Mouse (Mus musculus) lung, embryonic 16.5 days (tissue): ENCODE measurements around the gene Hbq1a. TPM values are rescaled to one million over a fixed set of nuclear protein-coding genes. Genes with fewer than 3 reads are reported as not detected.
"Not testable (repeated sequence)": the region's sequence is repeated elsewhere in the genome, so short reads cannot be mapped to it uniquely, and the experiment has no call there.

Experiments used
- ATAC-seq: fragments of 200-750 bp; cut with Nextera tagmentation; 2 replicates; pipeline ENCODE4 v1.8.0; 2017; ENCODE audit warnings: low read depth, mild to moderate bottlenecking, moderate library complexity
- H3K27ac ChIP-seq: fragments of 300-500 bp; sonication (generic); 2 replicates; pipeline ENCODE4 v1.5.1; 2014; ENCODE audit warnings: mild to moderate bottlenecking, control low read depth, low read length
- H3K27me3 ChIP-seq: fragments of 300-500 bp; sonication (generic); 2 replicates; pipeline ENCODE4 v1.6.1; 2014; ENCODE audit warnings: low read depth, low read length, mixed read lengths; ENCODE audit not compliant: control insufficient read depth, insufficient read depth
- H3K36me3 ChIP-seq: fragments of 300-500 bp; sonication (generic); 2 replicates; pipeline ENCODE4 v1.6.1; 2014; ENCODE audit warnings: low read length; ENCODE audit not compliant: control insufficient read depth, insufficient read depth
- H3K4me1 ChIP-seq: fragments of 300-500 bp; sonication (generic); replicated peaks from 2 replicates; pipeline ENCODE4 v1.6.1; 2014; ENCODE audit warnings: low read length, mixed read lengths; ENCODE audit not compliant: control insufficient read depth, insufficient read depth
- H3K4me2 ChIP-seq: fragments of 300-500 bp; sonication (generic); 2 replicates; pipeline ENCODE4 v1.6.1; 2014; ENCODE audit warnings: low read depth, low read length, control low read depth
- H3K4me3 ChIP-seq: fragments of 300-500 bp; sonication (generic); 2 replicates; pipeline ENCODE4 v1.5.1; 2014; ENCODE audit warnings: mild to moderate bottlenecking, low read length, control low read depth
- H3K9ac ChIP-seq: fragments of 300-500 bp; sonication (generic); 2 replicates; pipeline ENCODE4 v1.6.1; 2014; ENCODE audit warnings: low read length, control low read depth
- H3K9me3 ChIP-seq: fragments of 300-500 bp; sonication (generic); 2 replicates; pipeline ENCODE4 v1.6.1; 2016; ENCODE audit warnings: low read length; ENCODE audit not compliant: control insufficient read depth
- WGBS: fragments of 180-500 bp; shearing (Covaris S2); extraction: QIAGEN DNeasy Blood & Tissue Kit; methylation state at CpG from one replicate; pipeline ENCODE4 v1.1.7; 2014; 5-methylcytosine and 5-hydroxymethylcytosine counted together
- polyA plus RNA-seq: library from polyadenylated mRNA; unstranded; fragments of >200 nt; fragmentation: Nextera tagmentation; extraction: Ambion mirVana; gene quantifications from 2 replicates; pipeline ENCODE4 v1.2.1, GENCODE M21; 2015

Hbq1a gene
- polyA plus RNA-seq, 1 experiment from 2014 or later: 0.46 TPM

DNA sequence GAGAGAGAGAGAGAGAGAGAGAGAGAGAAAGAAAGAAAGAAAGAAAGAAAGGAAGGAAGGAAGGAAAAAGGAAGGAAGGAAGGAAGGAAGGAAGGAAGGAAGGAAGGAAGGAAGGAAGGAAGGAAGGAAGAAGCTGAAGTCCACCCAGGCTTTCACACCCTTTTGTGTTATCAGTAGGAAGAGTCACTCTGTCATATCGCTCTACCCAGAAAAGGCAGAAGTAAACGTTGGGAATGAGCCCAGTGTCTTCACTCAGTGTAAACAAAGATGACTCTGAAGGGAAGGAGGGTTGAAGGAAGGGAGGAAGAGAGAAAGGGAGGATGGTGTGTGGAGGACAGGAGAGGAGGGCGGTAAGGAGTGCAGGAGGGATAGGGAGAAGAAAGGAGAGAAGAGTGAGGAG lies 6.4 kb upstream of the Hbq1a start:
- H3K36me3 ChIP-seq, H3K9ac ChIP-seq, H3K27me3 ChIP-seq, H3K27ac ChIP-seq, ATAC-seq, H3K9me3 ChIP-seq, H3K4me2 ChIP-seq, H3K4me1 ChIP-seq, H3K4me3 ChIP-seq: not testable (repeated sequence)
- 38% methylated on average over 3 of the region's 3 CpGs for WGBS

DNA sequence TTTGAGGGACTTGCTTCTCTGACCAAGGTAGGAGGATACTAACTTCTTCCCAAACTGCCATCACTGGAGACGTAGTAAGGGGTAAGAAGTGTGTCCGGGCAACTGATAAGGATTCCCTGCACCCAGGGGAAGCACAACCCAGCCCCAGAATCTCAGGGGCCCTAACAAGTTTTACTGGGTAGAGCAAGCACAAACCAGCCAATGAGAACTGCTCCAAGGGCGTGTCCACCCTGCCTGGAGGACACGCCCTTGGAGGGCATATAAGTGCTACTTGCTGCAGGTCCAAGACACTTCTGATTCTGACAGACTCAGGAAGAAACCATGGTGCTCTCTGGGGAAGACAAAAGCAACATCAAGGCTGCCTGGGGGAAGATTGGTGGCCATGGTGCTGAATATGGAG lies 3.7 kb upstream of the Hbq1a start, which contains the start of gene Hba-a2:
Gene Hba-a2, plus strand, starts transcription at position 287 of the 400 bp plus-strand sequence.
- not testable (repeated sequence) for H3K27ac ChIP-seq, H3K36me3 ChIP-seq, H3K4me2 ChIP-seq, H3K9ac ChIP-seq, H3K4me3 ChIP-seq, H3K4me1 ChIP-seq, H3K9me3 ChIP-seq, H3K27me3 ChIP-seq
- ATAC-seq: peak; percentile 26; the same call in 1 of the 2 replicates
- WGBS: no CpG with 5 or more reads among the region's 4 CpGs

DNA sequence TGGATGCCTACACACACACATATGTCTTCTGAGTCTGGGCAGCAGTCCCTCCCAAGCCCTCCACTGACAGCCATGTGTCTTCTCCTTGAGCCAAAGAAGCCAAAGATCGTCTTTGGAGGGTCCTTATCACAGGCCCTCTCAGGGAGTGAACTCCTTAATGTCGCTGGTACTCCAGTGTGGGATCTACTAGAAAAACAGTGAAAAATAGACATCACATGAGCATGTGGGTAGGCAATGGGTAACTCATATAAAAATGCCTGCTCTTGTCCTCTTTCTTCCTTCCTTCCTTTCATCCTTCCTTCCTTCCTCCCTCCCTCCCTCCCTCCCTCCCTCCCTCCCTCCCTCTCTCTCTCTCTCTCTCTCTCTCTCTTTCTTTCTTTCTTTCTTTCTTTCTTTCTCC lies 2.5 kb upstream of the Hbq1a start:
- ATAC-seq, H3K9me3 ChIP-seq, H3K4me1 ChIP-seq, H3K9ac ChIP-seq, H3K36me3 ChIP-seq, H3K27me3 ChIP-seq, H3K4me3 ChIP-seq, H3K27ac ChIP-seq, H3K4me2 ChIP-seq: not testable (repeated sequence)
- WGBS: 14% methylated on average over 2 of the region's 2 CpGs

DNA sequence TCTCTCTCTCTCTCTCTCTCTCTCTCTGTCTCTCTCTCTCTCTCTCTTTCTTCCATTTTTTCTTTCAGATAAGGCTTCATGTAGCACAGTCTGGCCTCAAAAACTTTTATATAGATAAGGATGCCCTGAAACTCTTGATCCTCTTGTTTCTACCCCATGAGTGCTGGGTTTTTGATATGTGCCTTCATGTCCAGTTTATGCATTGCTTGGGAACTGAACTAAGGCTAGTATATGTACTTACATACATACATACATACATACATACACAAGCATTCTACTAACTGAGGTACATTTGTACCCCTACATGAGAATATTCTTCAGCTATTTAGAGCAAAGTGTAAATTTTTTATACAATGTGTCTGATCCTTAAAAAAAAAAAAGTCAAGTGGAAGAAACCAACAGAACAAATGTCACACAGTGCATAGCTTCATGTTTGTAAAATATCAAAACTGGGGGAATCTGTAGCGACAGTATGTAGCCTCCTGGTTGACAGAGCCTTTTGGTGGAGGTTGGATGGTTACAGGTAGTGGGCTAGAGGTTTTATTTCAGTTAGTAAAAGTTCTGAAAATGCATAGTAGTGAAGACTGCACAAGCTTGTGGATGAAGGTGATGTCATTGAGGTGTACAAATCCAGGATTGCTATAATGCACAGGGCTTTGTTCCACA lies 1.9 kb upstream of the Hbq1a start:
- Histone ChIP-seq H3K27me3 (peaks cover 3% of the 10 kb centered on the region; the same call in 1 of the 2 replicates), H3K9ac (no peak overlapping the region), H3K9me3 (no peaks in the 10 kb centered on the region), H3K4me3 (no peak overlapping the region), H3K4me1 (no peaks in the 10 kb centered on the region), H3K27ac (no peak overlapping the region), H3K36me3 (no peaks in the 10 kb centered on the region), H3K4me2 (no peak overlapping the region)
- 89% methylated on average over 1 of the region's 1 CpGs for WGBS
- ATAC-seq: no peak

DNA sequence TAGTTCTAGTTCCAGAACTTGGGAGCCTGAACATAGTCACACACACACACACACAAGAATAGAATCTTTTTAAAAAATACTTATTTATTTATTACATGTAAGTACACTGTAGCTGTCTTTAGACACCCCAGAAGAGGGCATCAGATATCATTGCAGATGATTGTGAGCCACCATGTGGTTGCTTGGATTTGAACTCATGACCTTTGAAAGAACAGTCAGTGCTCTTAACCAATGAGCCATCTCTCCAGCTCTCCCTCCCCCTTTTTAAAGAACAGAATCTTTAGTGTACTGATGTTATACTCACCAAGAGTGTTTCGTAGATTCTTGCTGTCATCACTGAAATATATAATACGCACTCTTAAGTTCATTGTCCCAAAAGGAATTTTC lies 1.3 kb upstream of the Hbq1a start:
- no peak overlapping the region for H3K4me3 ChIP-seq
- H3K36me3 ChIP-seq: no peaks in the 10 kb centered on the region
- H3K27me3 ChIP-seq: peaks cover 3% of the 10 kb centered on the region; the same call in 1 of the 2 replicates
- no peak overlapping the region for H3K4me2 ChIP-seq
- WGBS: 88% methylated on average over 2 of the region's 2 CpGs
- no peaks in the 10 kb centered on the region for H3K4me1 ChIP-seq
- no peak overlapping the region for H3K27ac ChIP-seq
- H3K9me3 ChIP-seq: no peaks in the 10 kb centered on the region
- no peak overlapping the region for H3K9ac ChIP-seq
- no peak for ATAC-seq

DNA sequence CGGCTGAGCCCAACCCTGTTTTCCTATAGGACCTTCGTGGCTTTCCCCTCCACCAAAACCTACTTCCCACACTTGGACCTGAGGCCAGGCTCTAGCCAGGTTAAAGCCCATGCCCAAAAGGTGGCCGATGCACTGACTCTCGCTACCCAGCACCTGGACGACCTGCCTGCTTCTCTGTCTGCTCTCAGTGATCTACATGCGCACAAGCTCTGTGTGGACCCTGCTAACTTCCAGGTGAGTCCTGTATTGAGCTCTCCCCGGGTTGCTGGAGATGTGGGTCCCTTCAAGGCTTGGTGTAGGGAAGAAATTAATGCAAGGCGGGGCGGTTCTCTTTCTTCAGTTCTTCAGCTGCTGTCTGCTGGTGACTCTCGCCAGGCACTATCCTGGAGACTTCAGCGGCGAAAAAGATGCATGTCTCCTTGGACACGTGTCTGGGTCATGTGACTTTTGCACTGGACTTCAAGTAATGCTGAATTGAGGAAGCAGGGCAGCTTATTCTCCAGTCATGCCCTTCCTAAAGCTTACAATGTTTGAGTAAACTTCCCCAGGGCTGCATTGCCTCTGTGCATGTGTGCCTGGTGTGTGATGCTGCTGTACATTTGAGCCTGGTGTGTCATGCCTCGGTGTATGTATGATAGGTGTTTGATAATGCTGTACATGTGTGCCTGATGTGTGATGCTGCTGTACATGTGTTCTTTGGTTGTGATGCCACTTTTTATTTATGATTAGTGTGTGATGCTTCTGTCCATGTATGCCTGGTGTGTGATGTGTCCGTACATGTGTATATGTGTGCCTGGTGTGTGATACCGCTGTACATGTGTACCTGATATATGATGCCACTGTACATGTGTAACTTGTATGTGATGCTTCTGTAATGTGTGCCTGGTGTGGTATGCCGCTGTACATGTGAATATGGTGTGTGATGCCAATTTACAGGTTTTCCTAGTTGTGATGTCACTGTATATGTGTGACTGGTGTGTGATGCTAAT lies 704 bp downstream of the Hbq1a start:
- H3K9ac ChIP-seq: no peak overlapping the region
- no peaks in the 10 kb centered on the region for H3K36me3 ChIP-seq
- H3K4me1 ChIP-seq: no peaks in the 10 kb centered on the region
- peak overlapping the region; percentile 39 for H3K4me2 ChIP-seq
- WGBS: 43% methylated on average over 14 of the region's 17 CpGs
- H3K9me3 ChIP-seq: no peaks in the 10 kb centered on the region
- no peak overlapping the region for H3K4me3 ChIP-seq
- H3K27me3 ChIP-seq: peaks cover 3% of the 10 kb centered on the region; the same call in 1 of the 2 replicates
- H3K27ac ChIP-seq: no peak overlapping the region
- 0 out of 2 replicates have a peak, but pooled peaks have one; percentile 21 for ATAC-seq

DNA sequence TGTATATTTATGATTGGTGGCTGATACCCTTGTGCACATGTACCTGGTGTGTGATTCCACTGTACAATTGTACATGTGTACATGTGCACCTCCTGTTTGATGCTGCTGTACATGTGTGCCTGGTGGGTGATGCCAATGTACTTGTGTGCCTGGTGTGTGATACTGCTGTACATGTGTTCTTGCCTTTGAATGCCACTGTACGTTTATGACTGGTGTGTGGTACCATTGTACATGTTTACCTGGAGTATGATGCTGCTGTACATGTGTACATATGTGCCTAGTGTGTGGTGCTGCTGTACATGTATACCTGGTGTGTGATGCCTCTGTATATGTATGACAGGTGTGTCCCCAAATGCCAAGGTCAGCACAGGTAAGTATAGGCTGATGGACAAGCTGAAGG lies 1.6 kb downstream of the Hbq1a start:
- no peak overlapping the region for H3K27ac ChIP-seq
- H3K36me3 ChIP-seq: no peaks in the 10 kb centered on the region
- no peaks in the 10 kb centered on the region for H3K9me3 ChIP-seq
- no peaks in the 10 kb centered on the region for H3K4me1 ChIP-seq
- H3K4me2 ChIP-seq: no peak overlapping the region
- H3K9ac ChIP-seq: no peak overlapping the region
- WGBS: 60% methylated on average over 1 of the region's 1 CpGs
- peaks cover 3% of the 10 kb centered on the region; the same call in 1 of the 2 replicates for H3K27me3 ChIP-seq
- H3K4me3 ChIP-seq: no peak overlapping the region
- no peak for ATAC-seq

DNA sequence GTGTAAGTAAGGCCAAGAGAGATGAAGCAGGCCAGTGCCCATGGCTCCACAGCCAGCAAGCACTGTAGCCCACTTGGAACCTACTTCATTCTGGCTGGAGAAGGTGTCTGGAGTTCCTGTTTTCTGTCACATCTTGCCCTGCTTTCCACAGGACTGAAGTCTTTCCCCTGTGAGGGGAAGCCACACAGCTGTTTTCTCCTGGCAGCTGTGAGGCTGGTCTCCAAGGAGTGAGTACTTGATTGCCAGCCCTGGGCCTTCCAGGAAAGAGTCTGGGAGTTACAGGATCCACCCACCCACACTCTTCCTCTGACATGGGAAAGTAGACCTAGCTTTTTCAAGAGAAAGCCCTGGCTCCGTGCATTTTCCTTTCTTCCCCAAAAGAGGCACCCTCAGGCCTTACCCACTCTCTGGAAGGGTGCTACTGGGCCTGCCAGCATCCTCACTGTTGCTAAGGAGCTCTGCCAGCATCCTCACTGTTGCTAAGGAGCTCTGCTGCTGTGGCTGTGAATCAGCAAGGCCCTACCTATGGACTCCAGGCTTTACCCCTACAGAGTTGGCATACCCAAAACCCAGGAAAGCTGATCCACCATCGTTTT lies 3.1 kb downstream of the Hbq1a start:
- no peak overlapping the region for H3K4me2 ChIP-seq
- whole genome bisulfite sequencing: 40% methylated on average over 2 of the region's 2 CpGs
- no peak overlapping the region for H3K9ac ChIP-seq
- no peak for ATAC-seq
- no peaks in the 10 kb centered on the region for H3K36me3 ChIP-seq
- H3K4me3 ChIP-seq: no peak overlapping the region
- no peaks in the 10 kb centered on the region for H3K4me1 ChIP-seq
- H3K27ac ChIP-seq: no peak overlapping the region
- H3K27me3 ChIP-seq: peaks cover 3% of the 10 kb centered on the region; the same call in 1 of the 2 replicates
- no peaks in the 10 kb centered on the region for H3K9me3 ChIP-seq

DNA sequence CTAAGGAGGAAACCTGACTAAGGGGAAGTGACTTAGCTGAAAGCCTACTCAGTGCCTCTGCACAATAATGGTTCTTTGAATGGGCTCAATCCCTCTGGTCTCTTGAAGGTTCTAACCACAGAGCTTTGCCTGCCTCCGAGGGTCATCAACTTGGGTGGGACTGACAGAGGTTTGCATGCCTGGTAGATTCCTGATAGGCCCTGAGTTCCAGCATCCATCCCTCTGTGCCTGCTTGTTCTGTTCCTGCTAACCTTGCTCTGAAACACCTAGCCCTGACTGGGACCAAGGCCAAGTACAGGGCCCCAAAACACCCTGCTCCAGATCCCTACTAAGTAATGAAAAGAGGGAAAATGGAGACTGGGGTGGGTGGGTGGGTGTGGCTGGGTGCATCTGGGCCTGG lies 3.6 kb downstream of the Hbq1a start:
- no peaks in the 10 kb centered on the region for H3K36me3 ChIP-seq
- H3K9me3 ChIP-seq: no peaks in the 10 kb centered on the region
- ATAC-seq: no peak
- no peak overlapping the region for H3K4me2 ChIP-seq
- H3K4me1 ChIP-seq: no peaks in the 10 kb centered on the region
- no peak overlapping the region for H3K9ac ChIP-seq
- no peak overlapping the region for H3K4me3 ChIP-seq
- WGBS: 74% methylated on average over 1 of the region's 1 CpGs
- no peak overlapping the region for H3K27ac ChIP-seq
- H3K27me3 ChIP-seq: peaks cover 3% of the 10 kb centered on the region; the same call in 1 of the 2 replicates
